Mouse (Mus musculus) forebrain, embryonic 10.5 days (tissue): ENCODE results near the gene Lpo. TPM values are rescaled to one million over a fixed set of nuclear protein-coding genes. Genes with fewer than 3 reads are reported as not detected.

ENCODE experiments used
- DNase-seq: peaks from one replicate; pipeline ENCODE4 v3.0.0-alpha.2; 2017; ENCODE audit warnings: low spot score; ENCODE audit errors: extremely low spot score
- H3K27ac ChIP-seq: fragments of 300-500 bp; sonication (generic); 2 replicates; pipeline ENCODE4 v1.5.1; 2016; ENCODE audit warnings: mild to moderate bottlenecking
- H3K27me3 ChIP-seq: fragments of 300-500 bp; sonication (generic); 2 replicates; pipeline ENCODE4 v1.6.1; 2016; ENCODE audit warnings: mild to moderate bottlenecking; ENCODE audit not compliant: poor library complexity, severe bottlenecking
- H3K36me3 ChIP-seq: fragments of 300-500 bp; sonication (generic); replicated peaks from 2 replicates; pipeline ENCODE4 v1.6.1; 2016; ENCODE audit warnings: mild to moderate bottlenecking, moderate library complexity
- H3K4me1 ChIP-seq: fragments of 300-500 bp; sonication (generic); 2 replicates; pipeline ENCODE4 v1.6.1; 2016
- H3K4me3 ChIP-seq: fragments of 300-500 bp; sonication (generic); 2 replicates; pipeline ENCODE4 v1.5.1; 2016; ENCODE audit warnings: mild to moderate bottlenecking, moderate library complexity
- H3K9me3 ChIP-seq: fragments of 300-500 bp; sonication (generic); 2 replicates; pipeline ENCODE4 v1.6.1; 2016; ENCODE audit warnings: mild to moderate bottlenecking, moderate library complexity
- WGBS: fragments of 180-500 bp; shearing (Covaris S2); methylation state at CpG from one replicate; pipeline ENCODE4 v1.1.7; 2016; 5-methylcytosine and 5-hydroxymethylcytosine counted together
- microRNA counts: library from miRNA; unstranded; fragments of <30 nt; microRNA quantifications from one replicate; lab custom pipeline; 2017
- microRNA-seq: library from miRNA; unstranded; fragments of <30 nt; microRNA quantifications from one replicate; pipeline ENCODE4, GENCODE M21; 2017
- polyA plus RNA-seq: library from polyadenylated mRNA; unstranded; fragments of >200 nt; fragmentation: Nextera tagmentation; extraction: Ambion mirVana; gene quantifications from 2 replicates; pipeline ENCODE4 v1.2.1, GENCODE M21; 2016

Lpo gene
- polyA plus RNA-seq, 1 experiment from 2014 or later, result 0.06 TPM

- H3K9me3 ChIP-seq, result no peaks in the 10 kb centered on the region
- WGBS, result 76% methylated on average over 14 of the region's 14 CpGs
- peaks cover 42% of the 10 kb centered on the region for H3K4me1 ChIP-seq
- H3K27ac ChIP-seq, result no peak overlapping the region
- no peaks in the 10 kb centered on the region for H3K36me3 ChIP-seq
- DNase-seq, result no peak
- peaks cover 79% of the 10 kb centered on the region for H3K27me3 ChIP-seq
- H3K4me3 ChIP-seq, result no peak overlapping the region
Observed at GRCm38 (mm10) chr11:87761806-87762701, 66.0 kb downstream of the Lpo start.

- no peak overlapping the region for H3K27ac ChIP-seq
- 60% methylated on average over 11 of the region's 11 CpGs for WGBS
- H3K9me3 ChIP-seq, result no peaks in the 10 kb centered on the region
- H3K4me1 ChIP-seq, result peaks cover 42% of the 10 kb centered on the region
- peaks cover 71% of the 10 kb centered on the region for H3K27me3 ChIP-seq
- no peaks in the 10 kb centered on the region for H3K36me3 ChIP-seq
- H3K4me3 ChIP-seq, result peak overlapping the region; percentile 42; the same call in 1 of the 2 replicates
- no peak for DNase-seq
Observed at GRCm38 (mm10) chr11:87761181-87761721, 66.8 kb downstream of the Lpo start.

DNA sequence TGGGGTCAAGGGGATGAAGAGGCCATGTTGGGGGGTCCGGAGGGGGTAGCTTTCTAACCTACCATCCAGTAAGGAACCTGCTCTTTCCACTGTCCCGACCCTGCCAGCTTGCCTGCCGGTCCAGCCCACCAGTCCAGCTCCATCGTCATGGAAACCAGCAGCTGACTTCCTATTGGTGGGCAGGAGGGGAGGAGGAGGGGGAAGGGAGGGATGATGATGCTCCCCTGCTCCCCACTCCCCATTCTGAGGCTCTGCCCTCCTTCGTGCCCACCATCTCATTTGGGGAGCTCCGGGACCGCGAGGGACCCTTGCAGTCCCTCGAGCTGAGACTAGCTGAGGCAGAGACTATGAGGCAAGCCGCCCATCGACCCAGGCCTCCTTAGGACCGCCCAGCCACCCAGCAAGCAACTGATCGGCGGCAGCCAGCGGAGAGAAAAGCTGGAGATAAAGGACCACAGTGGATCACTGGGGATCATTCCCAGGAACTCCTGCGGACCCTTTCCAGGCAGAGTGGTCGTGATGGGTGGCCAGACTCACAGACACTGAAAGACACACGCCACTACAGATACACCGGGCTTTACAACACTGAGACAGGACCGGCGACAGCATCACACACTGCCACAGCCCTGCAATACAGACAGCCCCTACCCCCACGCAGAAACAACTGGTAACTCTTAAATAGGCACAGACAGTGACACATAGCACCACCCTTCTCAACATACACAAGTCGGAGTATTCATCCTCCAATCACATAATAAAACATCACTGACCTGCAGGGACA lies 67.6 kb downstream of the Lpo start, which contains the start of gene Tspoap1:
Gene Tspoap1, plus strand, starts transcription at position 241 of the 781 bp plus-strand sequence.
- peaks cover 64% of the 10 kb centered on the region for H3K27me3 ChIP-seq
- H3K9me3 ChIP-seq, result no peaks in the 10 kb centered on the region
- peak; percentile 62 for DNase-seq
- H3K4me1 ChIP-seq, result peaks cover 42% of the 10 kb centered on the region
- H3K4me3 ChIP-seq, result peak within 1 kb of the TSS; percentile 42
- H3K36me3 ChIP-seq, result no peaks in the 10 kb centered on the region
- H3K27ac ChIP-seq, result peak within 1 kb of the TSS; percentile 16
- WGBS, result 4% methylated on average over 23 of the region's 23 CpGs

DNA sequence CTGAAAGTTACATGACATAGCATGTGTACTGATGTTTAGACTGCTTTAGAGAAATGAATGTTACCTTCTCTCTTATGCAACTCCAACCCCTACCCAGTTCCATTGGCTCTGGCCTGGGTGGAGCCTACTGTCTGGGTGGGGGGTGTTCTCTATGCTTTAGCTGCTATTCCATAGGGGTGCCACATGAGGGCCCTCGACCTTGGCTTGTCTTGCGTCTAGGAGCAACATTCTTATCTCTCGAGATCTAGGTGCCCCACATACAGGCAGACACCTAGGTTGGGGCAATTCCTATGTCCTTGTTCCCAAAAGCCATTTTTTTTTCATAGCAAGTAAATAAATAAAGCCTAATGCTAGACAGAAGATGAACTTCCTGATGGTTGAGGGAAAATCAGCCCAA lies 68.5 kb downstream of the Lpo start:
- H3K27ac ChIP-seq, result no peak overlapping the region
- no peaks in the 10 kb centered on the region for H3K9me3 ChIP-seq
- H3K36me3 ChIP-seq, result no peaks in the 10 kb centered on the region
- no peak for DNase-seq
- H3K4me3 ChIP-seq, result no peak overlapping the region
- H3K4me1 ChIP-seq, result peaks cover 36% of the 10 kb centered on the region
- WGBS, result 4% methylated on average over 3 of the region's 3 CpGs
- peaks cover 55% of the 10 kb centered on the region for H3K27me3 ChIP-seq

- Histone ChIP-seq H3K36me3 (no peaks in the 10 kb centered on the region), H3K4me3 (no peak overlapping the region), H3K4me1 (peaks cover 35% of the 10 kb centered on the region), H3K27me3 (peaks cover 50% of the 10 kb centered on the region), H3K9me3 (no peaks in the 10 kb centered on the region), H3K27ac (no peak overlapping the region)
- DNase-seq, result no peak
- 76% methylated on average over 4 of the region's 4 CpGs for WGBS
Observed at GRCm38 (mm10) chr11:87758957-87759608, 69.0 kb downstream of the Lpo start.

- H3K36me3 ChIP-seq, result no peaks in the 10 kb centered on the region
- no peak overlapping the region for H3K27ac ChIP-seq
- H3K4me1 ChIP-seq, result peaks cover 27% of the 10 kb centered on the region
- peaks cover 42% of the 10 kb centered on the region for H3K27me3 ChIP-seq
- no peak overlapping the region for H3K4me3 ChIP-seq
- DNase-seq, result no peak
- no peaks in the 10 kb centered on the region for H3K9me3 ChIP-seq
- WGBS, result 77% methylated on average over 7 of the region's 7 CpGs
Observed at GRCm38 (mm10) chr11:87758161-87758911, 69.8 kb downstream of the Lpo start.

DNA sequence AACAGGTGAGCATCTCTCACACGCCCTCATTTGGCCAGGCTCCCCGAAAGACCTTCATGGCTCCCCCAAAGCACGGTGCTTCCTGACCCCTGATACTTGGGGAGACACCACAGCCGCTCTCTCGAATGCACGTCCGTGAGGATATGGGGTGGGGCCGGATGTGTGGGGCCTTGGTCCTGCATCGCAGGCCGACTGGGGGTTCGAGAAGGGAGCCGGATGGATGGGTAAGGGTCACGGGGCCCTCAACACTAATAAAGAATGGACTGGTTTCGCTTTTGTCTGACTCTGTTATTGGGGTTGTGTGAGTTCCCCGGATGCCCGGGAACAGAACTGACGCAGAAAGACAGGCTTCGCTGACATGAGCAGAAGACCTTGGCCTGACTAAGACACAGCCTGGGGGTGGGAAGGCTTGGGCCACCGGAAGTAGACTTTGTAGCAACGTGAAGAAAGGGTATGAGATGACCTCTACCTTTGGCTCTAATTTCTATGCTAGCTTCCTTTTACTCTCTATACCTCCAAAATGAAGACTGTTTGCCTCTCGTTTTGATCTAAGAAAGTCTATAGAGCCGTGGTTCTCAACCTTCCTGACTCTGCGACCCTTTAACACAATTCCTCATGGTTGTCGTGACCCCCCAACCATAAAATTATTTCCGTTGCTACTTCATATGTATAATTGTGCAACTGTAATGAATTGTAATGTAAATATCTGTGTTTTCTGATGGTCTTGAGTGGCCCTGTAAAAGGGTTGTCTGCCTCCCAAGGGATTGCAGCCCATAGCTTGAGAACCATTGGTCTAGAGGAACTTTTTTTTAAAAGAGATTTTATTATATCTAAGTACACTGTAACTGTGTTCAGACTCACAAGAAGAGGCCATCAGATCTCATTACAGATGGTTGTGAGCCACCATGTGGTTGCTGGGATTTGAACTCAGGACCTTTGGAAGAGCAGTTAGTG lies 70.8 kb downstream of the Lpo start:
- Histone ChIP-seq H3K27ac (no peak overlapping the region), H3K36me3 (no peaks in the 10 kb centered on the region), H3K27me3 (peaks cover 32% of the 10 kb centered on the region), H3K4me1 (peaks cover 20% of the 10 kb centered on the region), H3K4me3 (peak overlapping the region; percentile 33), H3K9me3 (no peaks in the 10 kb centered on the region)
- WGBS, result 91% methylated on average over 25 of the region's 25 CpGs
- DNase-seq, result no peak

MicroRNA genes within 50 kb of the gene (microRNA counts, 519-probe panel; counts per million panel counts)
- microRNA mmu-miR-142-3p (lab: Ali Mortazavi, UCI) (5,360 counts per million, percentile 87 among the panel's probes with 10 or more counts), microRNA mmu-miR-142-5p (lab: Ali Mortazavi, UCI) (4,325 counts per million, percentile 78 among the panel's probes with 10 or more counts)

Small RNA genes lying within 50 kb of the gene (microRNA-seq; reads per million reads assigned to microRNA genes)
- gene Mir142 (not detected), gene Mir142b (not detected)

Other genes with a start within 250 kb of the Lpo start
- 62.4 and 66.2 TPM in 2 replicates for gene Mtmr4, start 236.1 kb downstream of the Lpo start, polyA plus RNA-seq
- 0.31 and 0.38 TPM in 2 replicates for gene Hsf5, start 211.1 kb downstream of the Lpo start, polyA plus RNA-seq
- gene Rnf43, start 165.6 kb downstream of the Lpo start, polyA plus RNA-seq, result 1.1 and 1.9 TPM in 2 replicates
- 153 and 160 TPM in 2 replicates for gene Supt4a, start 90.7 kb downstream of the Lpo start, polyA plus RNA-seq
- 11.0 and 11.1 TPM in 2 replicates for gene Tspoap1, start 67.7 kb downstream of the Lpo start, polyA plus RNA-seq
- gene Mpo, start 34.7 kb downstream of the Lpo start, polyA plus RNA-seq, result 4.5 and 5.1 TPM in 2 replicates
- gene Mks1, start 24.9 kb upstream of the Lpo start, polyA plus RNA-seq, result 17.6 and 18.5 TPM in 2 replicates
- not detected in 2 replicates for gene Epx, start 47.2 kb upstream of the Lpo start, polyA plus RNA-seq
- gene Olfr462, start 64.0 kb upstream of the Lpo start, polyA plus RNA-seq, result not detected in 2 replicates
- not detected in 2 replicates for gene Olfr463, start 69.1 kb upstream of the Lpo start, polyA plus RNA-seq
- gene Olfr464, start 92.7 kb upstream of the Lpo start, polyA plus RNA-seq, result not detected in 2 replicates
- 24.8 and 25.9 TPM in 2 replicates for gene Dynll2, start 159.2 kb upstream of the Lpo start, polyA plus RNA-seq
- 404 and 428 TPM in 2 replicates for gene Srsf1, start 219.1 kb upstream of the Lpo start, polyA plus RNA-seq
- 61.6 and 62.6 TPM in 2 replicates for gene Vezf1, start 240.0 kb upstream of the Lpo start, polyA plus RNA-seq